Mouse (Mus musculus) liver, embryonic 14.5 days (tissue): ENCODE measurements at regions not wholly inside any gene's neighbourhood (a gene's known extent, or its start where the extent isn't known, plus 50 kb on each side); places are given as distances from the start of the nearest gene placed in this dataset.

ENCODE experiments used
- CTCF ChIP-seq: IDR thresholded peaks from 2 replicates; pipeline ENCODE4 v1.5.1; 2016; ENCODE audit warnings: antibody characterized with exemption, low read depth, control low read depth
- EP300 ChIP-seq: IDR thresholded peaks from 2 replicates; pipeline ENCODE4 v1.6.1; 2016; ENCODE audit warnings: antibody characterized with exemption, low read depth

DNA sequence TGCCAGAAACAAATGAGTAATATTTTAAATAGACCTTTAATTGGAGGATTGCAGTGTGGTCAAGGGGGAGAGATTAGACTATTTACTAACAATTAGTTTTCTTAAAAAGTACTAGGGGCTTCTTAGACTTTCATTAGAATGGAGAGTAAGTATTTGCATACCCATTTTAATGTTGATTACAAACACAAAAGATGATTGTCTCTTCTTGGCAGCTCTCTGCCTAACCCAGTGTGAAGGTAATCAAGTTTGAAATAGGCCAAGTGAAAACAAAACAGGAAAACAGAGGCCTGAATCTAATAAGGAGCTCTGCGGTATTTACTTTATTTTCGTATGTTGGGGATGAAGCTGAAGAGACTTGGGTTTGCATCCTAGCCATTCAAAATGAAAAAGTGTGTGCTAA, 646.5 kb upstream of the Car10 start:
- TF ChIP-seq CTCF: no peak
- no peak for TF ChIP-seq EP300
